9 mouse cellular contexts compared by ENCODE assay signal in genomic region chr8:33991917-33992875, GRCm38 (mm10).
DNase-seq lines count a peak whose midpoint lies in the region; ATAC-seq and TF ChIP-seq lines count a peak whose summit lies in the region.
"Had no signal": no experiment of that assay in that cellular context is flagged by ENCODE, and none has a peak within 500 bp of the region (broad histone marks: within the 10 kb centered on the region; RNA-seq: fewer than 3 reads in every experiment).

No protein-coding gene starts in this region.

- H3K4me2 ChIP-seq in lung, embryonic 16.5 days (ENCODE audit: low read depth, low read length), result peak overlapping the region; percentile 38
- H3K4me2 ChIP-seq in forebrain, embryonic 15.5 days (replicated peaks), result peak overlapping the region; percentile 7; the same call in 1 of the 2 replicates
- H3K4me2 ChIP-seq in limb, embryonic 11.5 days (ENCODE audit: low read depth, severe bottlenecking), result no peak overlapping the region

- H3K27me3 ChIP-seq in lung, embryonic 16.5 days (ENCODE audit: control insufficient read depth, insufficient read depth, low read depth, low read length), result no peaks in the 10 kb centered on the region
- no peaks in the 10 kb centered on the region for H3K27me3 ChIP-seq in forebrain, embryonic 15.5 days
- H3K27me3 ChIP-seq in limb, embryonic 11.5 days (ENCODE audit: control insufficient read depth, insufficient read depth, low read length), result no peaks in the 10 kb centered on the region
- H3K27me3 ChIP-seq in small intestine, adult 2 months (ENCODE audit: control insufficient read depth, insufficient read depth, low read length), result no peaks in the 10 kb centered on the region

- TF ChIP-seq POLR2A in small intestine, adult 2 months (IDR thresholded peaks at IDR 0.05; ENCODE audit: low read depth, low read length), result no peak

- H3K27ac ChIP-seq in lung, embryonic 16.5 days (ENCODE audit: low read length), result peak overlapping the region; percentile 94
- H3K27ac ChIP-seq in forebrain, embryonic 15.5 days (replicated peaks), result no peak overlapping the region
- no peak overlapping the region for H3K27ac ChIP-seq in limb, embryonic 11.5 days (replicated peaks; ENCODE audit: low read depth, low read length)
- 0 out of 2 replicates have a peak overlapping the region, but pooled peaks have one; percentile 24 for H3K27ac ChIP-seq in small intestine, adult 2 months (ENCODE audit: insufficient read depth, low read depth, low read length)

- H3K4me1 ChIP-seq in lung, embryonic 16.5 days (replicated peaks; ENCODE audit: control insufficient read depth, insufficient read depth, low read length), result peaks cover 28% of the 10 kb centered on the region
- peaks cover 5% of the 10 kb centered on the region; the same call in 1 of the 2 replicates for H3K4me1 ChIP-seq in forebrain, embryonic 15.5 days
- peaks cover 4% of the 10 kb centered on the region for H3K4me1 ChIP-seq in limb, embryonic 11.5 days (ENCODE audit: control insufficient read depth, insufficient read depth, low read length)
- H3K4me1 ChIP-seq in small intestine, adult 2 months (ENCODE audit: control insufficient read depth, insufficient read depth, insufficient read length, low read length), result peaks cover 15% of the 10 kb centered on the region

- H3K36me3 ChIP-seq in lung, embryonic 16.5 days (ENCODE audit: control insufficient read depth, insufficient read depth, low read length), result no peaks in the 10 kb centered on the region
- H3K36me3 ChIP-seq in forebrain, embryonic 15.5 days, result no peaks in the 10 kb centered on the region
- no peaks in the 10 kb centered on the region for H3K36me3 ChIP-seq in limb, embryonic 11.5 days (ENCODE audit: control insufficient read depth, insufficient read depth, low read length)
- no peaks in the 10 kb centered on the region for H3K36me3 ChIP-seq in small intestine, adult 2 months (ENCODE audit: control insufficient read depth, insufficient read depth, low read length)

- DNase-seq in lung, postnatal 10 days, result no peak
- no peak for DNase-seq in limb, embryonic 11.5 days (ENCODE audit: low spot score)
- no peak for DNase-seq in adrenal gland, adult 18-20 months (ENCODE audit: low spot score in 2 of 2)
- DNase-seq in Muller cell, postnatal 12 days (ENCODE audit: inconsistent ontology term), result no peak
- DNase-seq in cerebellum, adult 11 months, result no peak
- DNase-seq: cerebellum, postnatal 14 days had no signal

- ATAC-seq in lung, embryonic 16.5 days (ENCODE audit: low read depth), result peak; percentile 20; the same call in 1 of the 2 replicates
- no peak for ATAC-seq in forebrain, embryonic 15.5 days (replicated peaks)
- ATAC-seq in limb, embryonic 11.5 days (ENCODE audit: insufficient number of reproducible peaks, low FRiP score, low TSS enrichment, low read depth), result peak; percentile 62; the same call in 1 of the 2 replicates

- WGBS in lung, embryonic 16.5 days, result 37% methylated on average over 12 of the region's 12 CpGs
- WGBS in forebrain, embryonic 15.5 days, result 52% methylated on average over 12 of the region's 12 CpGs
- 48% methylated on average over 12 of the region's 12 CpGs for WGBS in limb, embryonic 11.5 days
- 57% methylated on average over 12 of the region's 12 CpGs for WGBS in small intestine, adult 2 months

- H3K4me3 ChIP-seq in lung, embryonic 16.5 days (ENCODE audit: low read length), result peak overlapping the region; percentile 23
- H3K4me3 ChIP-seq in forebrain, embryonic 15.5 days, result no peak overlapping the region
- H3K4me3 ChIP-seq in limb, embryonic 11.5 days (ENCODE audit: low read depth, low read length), result no peak overlapping the region
- H3K4me3 ChIP-seq in small intestine, adult 2 months (ENCODE audit: low read depth, low read length), result no peak overlapping the region

- no peak for TF ChIP-seq CTCF in small intestine, adult 2 months (IDR thresholded peaks at IDR 0.05; ENCODE audit: extremely low read depth, insufficient read length, insufficient replicate concordance, low read depth, low read length)

- H3K9me3 ChIP-seq in lung, embryonic 16.5 days (ENCODE audit: control insufficient read depth, low read length), result no peaks in the 10 kb centered on the region
- H3K9me3 ChIP-seq in forebrain, embryonic 15.5 days, result no peaks in the 10 kb centered on the region
- H3K9me3 ChIP-seq in limb, embryonic 11.5 days (ENCODE audit: control insufficient read depth, low read length), result no peaks in the 10 kb centered on the region

- H3K9ac ChIP-seq in lung, embryonic 16.5 days (ENCODE audit: low read length), result peak overlapping the region; percentile 42
- no peak overlapping the region for H3K9ac ChIP-seq in forebrain, embryonic 15.5 days (replicated peaks)
- H3K9ac ChIP-seq in limb, embryonic 11.5 days (ENCODE audit: low read length), result no peak overlapping the region

Comparison
In these comparisons a context has a peak if more than half of its experiments do, and no peak if none do; other contexts are left out.
1. H3K27ac ChIP-seq: peak in lung, embryonic 16.5 days (single experiment) and small intestine, adult 2 months (single experiment); none in forebrain, embryonic 15.5 days (single experiment) and limb, embryonic 11.5 days (single experiment).